Mouse (Mus musculus): ENCODE measurements around the gene 6430548M08Rik.

6430548M08Rik gene

GRCm38 (mm10) chr8:120146051-120146450 lies 32.1 kb downstream of the 6430548M08Rik start:
- no peak for DNase-seq

GRCm38 (mm10) chr8:120150028-120150427 lies 36.1 kb downstream of the 6430548M08Rik start:
- DNase-seq: no peak

- DNase-seq: no peak
These were observed 37.2 kb downstream of the 6430548M08Rik start for GRCm38 (mm10) chr8:120151151-120151550.

GRCm38 (mm10) chr8:120152636-120153035 lies 38.7 kb downstream of the 6430548M08Rik start:
- DNase-seq: no peak

- peak; percentile 87 for DNase-seq
These were observed 46.4 kb downstream of the 6430548M08Rik start for GRCm38 (mm10) chr8:120160366-120160765.

- DNase-seq: no peak
These were observed 47.9 kb downstream of the 6430548M08Rik start for GRCm38 (mm10) chr8:120161658-120162403.

- DNase-seq: no peak
These were observed 48.4 kb downstream of the 6430548M08Rik start for GRCm38 (mm10) chr8:120162404-120162752.

GRCm38 (mm10) chr8:120163376-120163775 lies 49.4 kb downstream of the 6430548M08Rik start:
- DNase-seq: no peak

GRCm38 (mm10) chr8:120164026-120164425 lies 50.1 kb downstream of the 6430548M08Rik start:
- no peak for DNase-seq

- peak; percentile 79 for DNase-seq
These were observed 53.2 kb downstream of the 6430548M08Rik start for GRCm38 (mm10) chr8:120167136-120167535.

- DNase-seq: no peak
These were observed 53.9 kb downstream of the 6430548M08Rik start for GRCm38 (mm10) chr8:120167821-120168220.

- no peak for DNase-seq
These were observed 55.2 kb downstream of the 6430548M08Rik start for GRCm38 (mm10) chr8:120169119-120169518.

GRCm38 (mm10) chr8:120173195-120173594 lies 59.2 kb downstream of the 6430548M08Rik start:
- DNase-seq: no peak

- DNase-seq: no peak
These were observed 60.7 kb downstream of the 6430548M08Rik start for GRCm38 (mm10) chr8:120174606-120175005.

- no peak for DNase-seq
These were observed 62.7 kb downstream of the 6430548M08Rik start for GRCm38 (mm10) chr8:120176605-120177004.

- DNase-seq: no peak
These were observed 63.6 kb downstream of the 6430548M08Rik start, which contains the start of gene Fam92b for GRCm38 (mm10) chr8:120177318-120178123. Fam92b (minus strand) TSS chr8:120177466.

GRCm38 (mm10) chr8:120178124-120178514 lies 64.2 kb downstream of the 6430548M08Rik start:
- no peak for DNase-seq

- DNase-seq: peak; percentile 85
These were observed 65.1 kb downstream of the 6430548M08Rik start for GRCm38 (mm10) chr8:120179027-120179431.

GRCm38 (mm10) chr8:120180445-120180970 lies 66.6 kb downstream of the 6430548M08Rik start:
- no peak for DNase-seq

GRCm38 (mm10) chr8:120181274-120181673 lies 67.3 kb downstream of the 6430548M08Rik start:
- no peak for DNase-seq

- DNase-seq: no peak
These were observed 68.0 kb downstream of the 6430548M08Rik start for GRCm38 (mm10) chr8:120181861-120182414.

- DNase-seq: no peak
These were observed 70.4 kb downstream of the 6430548M08Rik start for GRCm38 (mm10) chr8:120184366-120184765.

All from cerebellum, adult 11-12 months (tissue).